Mouse (Mus musculus): ENCODE data around the gene Sgf29.

GRCm38 (mm10) chr7:126612736-126613135 lies 36.4 kb upstream of the Sgf29 start:
- TF ChIP-seq CTCF (IDR thresholded peaks at IDR 0.05; ENCODE audit: borderline replicate concordance, insufficient read depth, low read depth, low read length): no peak
- no peak for TF ChIP-seq POLR2A (IDR thresholded peaks at IDR 0.05; ENCODE audit: borderline replicate concordance, insufficient read depth, low read length)
